Mouse (Mus musculus): Measurements from ENCODE around the gene Anxa6.

DNA sequence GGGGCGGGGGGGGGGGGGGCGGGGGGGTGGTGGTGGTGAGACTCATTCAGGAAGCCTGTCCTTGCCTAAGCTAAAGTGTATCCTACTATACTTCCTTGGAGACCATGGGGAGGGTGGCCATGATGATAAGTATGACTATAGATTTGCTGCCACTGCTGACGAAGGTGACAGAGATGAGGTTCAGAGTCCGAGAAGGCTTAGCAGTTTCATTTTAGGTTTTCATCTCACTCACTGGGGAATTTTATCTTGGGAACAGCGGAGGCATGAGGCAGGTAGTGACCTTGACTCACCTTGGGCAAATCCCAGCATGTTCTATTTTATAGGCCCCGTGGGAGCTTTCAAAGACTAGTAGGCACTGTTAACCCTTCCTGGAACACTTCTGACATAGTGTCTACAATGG lies 60.5 kb downstream of the Anxa6 start:
- no peak for TF ChIP-seq POLR2A (IDR thresholded peaks at IDR 0.05; ENCODE audit: borderline replicate concordance, control insufficient read depth, low read depth, low read length)
- TF ChIP-seq CTCF (IDR thresholded peaks at IDR 0.05; ENCODE audit: control insufficient read depth, insufficient read depth, low read length), result no peak
